Mouse (Mus musculus): ENCODE data around the gene 1700020N01Rik.

Gene 1700020N01Rik

GRCm38 (mm10) chr10:21592896-21593380, at the start of gene 1700020N01Rik:
Gene 1700020N01Rik, plus strand, starts transcription at chr10:21593145.
- no peak for DNase-seq (ENCODE audit: low read depth, low spot score)

GRCm38 (mm10) chr10:21543576-21544278, 49.2 kb upstream of the 1700020N01Rik start:
- DNase-seq (ENCODE audit: low read depth, low spot score): no peak

- no peak for DNase-seq (ENCODE audit: low read depth, low spot score)
Observed at GRCm38 (mm10) chr10:21544721-21545120, 48.2 kb upstream of the 1700020N01Rik start.

GRCm38 (mm10) chr10:21545446-21545845, 47.5 kb upstream of the 1700020N01Rik start:
- DNase-seq (ENCODE audit: low read depth, low spot score): no peak

GRCm38 (mm10) chr10:21548871-21549505, 44.0 kb upstream of the 1700020N01Rik start:
- DNase-seq (ENCODE audit: low read depth, low spot score): no peak

GRCm38 (mm10) chr10:21552967-21553682, 39.8 kb upstream of the 1700020N01Rik start:
- no peak for DNase-seq (ENCODE audit: low read depth, low spot score)

- DNase-seq (ENCODE audit: low read depth, low spot score): no peak
Observed at GRCm38 (mm10) chr10:21553683-21554035, 39.3 kb upstream of the 1700020N01Rik start.

- no peak for DNase-seq (ENCODE audit: low read depth, low spot score)
Observed at GRCm38 (mm10) chr10:21554896-21555580, 37.9 kb upstream of the 1700020N01Rik start.

- no peak for DNase-seq (ENCODE audit: low read depth, low spot score)
Observed at GRCm38 (mm10) chr10:21559769-21560168, 33.2 kb upstream of the 1700020N01Rik start.

- DNase-seq (ENCODE audit: low read depth, low spot score): no peak
Observed at GRCm38 (mm10) chr10:21561181-21561580, 31.8 kb upstream of the 1700020N01Rik start.

- no peak for DNase-seq (ENCODE audit: low read depth, low spot score)
Observed at GRCm38 (mm10) chr10:21563446-21563845, 29.5 kb upstream of the 1700020N01Rik start.

- no peak for DNase-seq (ENCODE audit: low read depth, low spot score)
Observed at GRCm38 (mm10) chr10:21564189-21564588, 28.8 kb upstream of the 1700020N01Rik start.

- DNase-seq (ENCODE audit: low read depth, low spot score): no peak
Observed at GRCm38 (mm10) chr10:21566074-21566473, 26.9 kb upstream of the 1700020N01Rik start.

- DNase-seq (ENCODE audit: low read depth, low spot score): no peak
Observed at GRCm38 (mm10) chr10:21571615-21572014, 21.3 kb upstream of the 1700020N01Rik start.

- DNase-seq (ENCODE audit: low read depth, low spot score): no peak
Observed at GRCm38 (mm10) chr10:21573713-21574112, 19.2 kb upstream of the 1700020N01Rik start.

GRCm38 (mm10) chr10:21575806-21576378, 17.1 kb upstream of the 1700020N01Rik start:
- DNase-seq (ENCODE audit: low read depth, low spot score): no peak

GRCm38 (mm10) chr10:21577798-21578197, 15.1 kb upstream of the 1700020N01Rik start:
- DNase-seq (ENCODE audit: low read depth, low spot score): no peak

GRCm38 (mm10) chr10:21581546-21581945, 11.4 kb upstream of the 1700020N01Rik start:
- DNase-seq (ENCODE audit: low read depth, low spot score): no peak

- no peak for DNase-seq (ENCODE audit: low read depth, low spot score)
Observed at GRCm38 (mm10) chr10:21587041-21587440, 5.9 kb upstream of the 1700020N01Rik start.

GRCm38 (mm10) chr10:21588007-21588852, 4.7 kb upstream of the 1700020N01Rik start:
- DNase-seq (ENCODE audit: low read depth, low spot score): no peak

GRCm38 (mm10) chr10:21600931-21601330, 8.0 kb downstream of the 1700020N01Rik start:
- peak; percentile 37 for DNase-seq (ENCODE audit: low read depth, low spot score)
